In the genomic region with DNA sequence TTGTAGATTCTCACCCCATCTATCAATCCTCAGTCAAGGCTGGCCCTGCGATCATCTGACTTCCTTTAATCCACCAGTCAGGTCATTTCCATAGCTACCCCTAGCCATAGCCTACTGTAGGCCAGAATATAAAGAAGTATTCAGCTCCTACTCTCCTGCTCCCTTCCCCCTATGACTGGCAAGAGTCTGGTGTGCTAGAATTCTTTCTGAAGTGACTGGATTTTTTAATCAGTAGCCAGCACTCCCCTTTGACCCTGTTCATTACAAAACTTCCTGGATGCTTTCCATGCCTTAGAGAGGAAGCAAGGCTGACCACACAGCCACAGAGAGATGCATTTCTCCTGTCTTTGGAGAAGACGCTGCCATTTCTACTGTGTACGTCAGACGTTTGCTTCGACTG, we compare ENCODE assay signal across 9 mouse cellular contexts.
DNase-seq lines count a peak whose midpoint lies in the region; ATAC-seq lines count a peak whose summit lies in the region.
"Had no signal": no experiment of that assay in that cellular context is flagged by ENCODE, and none has a peak within 500 bp of the region (broad histone marks: within the 10 kb centered on the region; RNA-seq: fewer than 3 reads in every experiment).

No protein-coding gene starts in this region.

- H3K36me3 ChIP-seq in kidney, embryonic 16.5 days (ENCODE audit: insufficient read depth, low read length): no peaks in the 10 kb centered on the region

- 63% methylated on average over 5 of the region's 5 CpGs for whole genome bisulfite sequencing in kidney, embryonic 16.5 days

- peak; percentile 82; the same call in 1 of the 2 replicates for ATAC-seq in kidney, embryonic 16.5 days (ENCODE audit: low FRiP score, low TSS enrichment)
- peak; percentile 83 for ATAC-seq in megakaryocyte, adult 5-6 weeks (ENCODE audit: poor library complexity, severe bottlenecking)
- ATAC-seq in activated CD4-positive, CD25-positive, alpha-beta regulatory T cell, adult 4 months: no peak

- H3K27ac ChIP-seq in kidney, embryonic 16.5 days (ENCODE audit: low read length): no peak overlapping the region

- H3K4me2 ChIP-seq in kidney, embryonic 16.5 days (replicated peaks; ENCODE audit: low read depth, low read length): no peak overlapping the region

- peak; percentile 25 to 42 for DNase-seq in heart, adult 18-20 months
- DNase-seq in heart, postnatal 25 days (ENCODE audit: low spot score): no peak
- peak; percentile 22 to 49 for DNase-seq in adrenal gland, postnatal 36 days
- no peak for DNase-seq in left cerebral cortex, postnatal 36 days (ENCODE audit: low spot score in 2 of 2)
- no peak for DNase-seq in ovary, postnatal 36 days (ENCODE audit: low spot score)
- DNase-seq: cerebellum, postnatal 14 days had no signal

- intact Hi-C loops in heart, postnatal 25 days (cut with DNase I): no loop called here
- intact Hi-C loops in left cerebral cortex, postnatal 36 days (cut with DNase I): no loop called here

- H3K4me3 ChIP-seq in kidney, embryonic 16.5 days (ENCODE audit: low read length): no peak overlapping the region

- H3K27me3 ChIP-seq in kidney, embryonic 16.5 days (ENCODE audit: insufficient read depth, low read length): no peaks in the 10 kb centered on the region

- peaks cover 8% of the 10 kb centered on the region for H3K4me1 ChIP-seq in kidney, embryonic 16.5 days (ENCODE audit: insufficient read depth, low read length)

- H3K9ac ChIP-seq in kidney, embryonic 16.5 days (replicated peaks; ENCODE audit: low read length): no peak overlapping the region

- no peaks in the 10 kb centered on the region for H3K9me3 ChIP-seq in kidney, embryonic 16.5 days (ENCODE audit: low read length)

Comparison
In these comparisons a context has a peak if more than half of its experiments do, and no peak if none do; other contexts are left out.
1. DNase-seq: peak in heart, adult 18-20 months (2 of 2) and adrenal gland, postnatal 36 days (2 of 2); none in heart, postnatal 25 days (single experiment), left cerebral cortex, postnatal 36 days (0 of 2) and ovary, postnatal 36 days (single experiment).